Mouse (Mus musculus): ENCODE data around the gene Gas2l1. TPM values are rescaled to one million over a fixed set of nuclear protein-coding genes. Genes with fewer than 3 reads are reported as not detected.
"Not testable (repeated sequence)": the region's sequence is repeated elsewhere in the genome, so short reads cannot be mapped to it uniquely, and the experiment has no call there.

The Gas2l1 gene
- total and polyA plus RNA-seq, 2 experiments from 2014 or later, result 17.3 to 38.1 TPM

DNA sequence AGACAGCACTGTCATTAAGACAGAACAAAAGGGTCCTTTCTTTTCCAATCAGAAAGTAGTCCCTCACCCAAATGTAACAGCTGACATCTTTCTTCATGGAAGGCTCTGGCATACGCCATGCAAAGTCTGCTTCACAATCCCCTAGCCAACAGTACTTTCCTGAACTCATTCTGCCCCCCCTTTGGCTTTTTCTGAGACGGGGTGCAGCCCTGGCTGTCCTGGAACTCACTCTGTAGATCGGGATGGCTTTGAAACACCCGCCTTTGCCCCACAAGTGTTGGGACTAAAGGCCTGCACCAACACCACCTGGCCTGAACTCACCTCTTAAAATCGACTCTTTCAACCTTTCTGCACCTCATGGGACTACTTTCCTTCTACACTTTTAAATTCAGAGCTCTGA, 30.8 kb upstream of the Gas2l1 start:
- H3K9ac ChIP-seq (replicated peaks; ENCODE audit: low read length), result no peak overlapping the region
- peaks cover 16% of the 10 kb centered on the region for H3K4me1 ChIP-seq (ENCODE audit: insufficient read depth, low read length)
- no peak overlapping the region for H3K27ac ChIP-seq
- peaks cover 3% of the 10 kb centered on the region for H3K36me3 ChIP-seq (ENCODE audit: insufficient read depth, low read length)
- no peak for DNase-seq (ENCODE audit: low spot score)
- no peaks in the 10 kb centered on the region for H3K9me3 ChIP-seq (ENCODE audit: low read length)
- TF ChIP-seq CTCF (IDR thresholded peaks at IDR 0.05; ENCODE audit: low read depth), result no peak
- WGBS, result 64% methylated on average over 5 of the region's 5 CpGs
- no peak overlapping the region for H3K4me2 ChIP-seq (ENCODE audit: low read depth, low read length)
- ATAC-seq, result no peak
- H3K4me3 ChIP-seq (ENCODE audit: low read length), result no peak overlapping the region
- H3K27me3 ChIP-seq (ENCODE audit: insufficient read depth, low read length), result no peaks in the 10 kb centered on the region

DNA sequence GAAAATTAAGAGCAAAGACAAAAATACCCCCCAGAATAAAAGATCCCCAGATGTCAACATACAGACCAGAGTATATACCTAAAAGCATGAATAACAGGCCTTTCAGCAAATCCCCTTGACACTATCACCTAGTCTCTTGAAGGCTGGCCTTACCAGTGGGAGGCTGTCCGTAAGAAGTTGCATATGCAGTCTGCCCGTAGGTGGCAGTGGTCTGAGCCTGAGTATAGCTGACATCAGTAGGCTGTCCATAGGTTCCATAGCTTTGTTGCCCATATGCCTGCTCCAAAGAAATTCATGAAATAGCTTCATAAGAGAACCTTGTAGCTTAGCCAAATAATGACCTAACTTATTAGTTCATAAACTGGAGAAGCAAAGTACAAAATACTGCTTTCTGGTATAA, 26.6 kb upstream of the Gas2l1 start:
- Histone ChIP-seq H3K36me3 (ENCODE audit: insufficient read depth, low read length) (peaks cover 34% of the 10 kb centered on the region), H3K4me2 (ENCODE audit: low read depth, low read length) (no peak overlapping the region), H3K9ac (replicated peaks; ENCODE audit: low read length) (no peak overlapping the region), H3K4me3 (ENCODE audit: low read length) (no peak overlapping the region), H3K27ac (no peak overlapping the region), H3K4me1 (ENCODE audit: insufficient read depth, low read length) (peaks cover 5% of the 10 kb centered on the region; the same call in 1 of the 2 replicates), H3K27me3 (ENCODE audit: insufficient read depth, low read length) (no peaks in the 10 kb centered on the region), H3K9me3 (ENCODE audit: low read length) (no peaks in the 10 kb centered on the region)
- peak; percentile 62; the same call in 1 of the 2 replicates for ATAC-seq
- 35% methylated on average over 2 of the region's 2 CpGs for WGBS
- DNase-seq (ENCODE audit: low spot score), result peak; percentile 50
- peak; percentile 56 for TF ChIP-seq CTCF (IDR thresholded peaks at IDR 0.05; ENCODE audit: low read depth)

DNA sequence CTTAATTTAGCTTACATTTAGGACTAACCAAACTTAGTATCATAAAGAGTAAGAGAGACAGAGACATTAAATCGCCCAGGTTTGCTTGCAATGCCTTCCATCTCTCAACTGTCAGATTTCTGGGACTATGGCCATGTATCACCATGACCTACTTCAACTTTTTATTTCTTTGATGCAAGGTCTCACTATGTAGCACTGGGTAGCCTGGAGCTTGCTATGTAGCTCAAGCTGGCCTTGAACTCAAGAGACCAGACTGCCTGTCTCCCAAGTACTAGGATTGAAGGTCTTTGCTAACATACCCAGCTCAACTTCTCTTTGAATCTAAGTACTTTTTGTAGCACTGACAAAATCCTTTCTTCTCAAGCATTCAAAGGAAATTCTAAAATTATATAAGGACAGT, 24.0 kb upstream of the Gas2l1 start:
- DNase-seq (ENCODE audit: low spot score) (no peak), ATAC-seq (no peak)
- Histone ChIP-seq H3K36me3 (ENCODE audit: insufficient read depth, low read length) (peaks cover 57% of the 10 kb centered on the region), H3K27me3 (ENCODE audit: insufficient read depth, low read length) (no peaks in the 10 kb centered on the region), H3K4me3 (ENCODE audit: low read length) (no peak overlapping the region), H3K4me2 (ENCODE audit: low read depth, low read length) (no peak overlapping the region), H3K9ac (replicated peaks; ENCODE audit: low read length) (no peak overlapping the region), H3K9me3 (ENCODE audit: low read length) (no peaks in the 10 kb centered on the region), H3K27ac (no peak overlapping the region), H3K4me1 (ENCODE audit: insufficient read depth, low read length) (no peaks in the 10 kb centered on the region)
- WGBS, result 93% methylated on average over 1 of the region's 1 CpGs
- no peak for TF ChIP-seq CTCF (IDR thresholded peaks at IDR 0.05; ENCODE audit: low read depth)

DNA sequence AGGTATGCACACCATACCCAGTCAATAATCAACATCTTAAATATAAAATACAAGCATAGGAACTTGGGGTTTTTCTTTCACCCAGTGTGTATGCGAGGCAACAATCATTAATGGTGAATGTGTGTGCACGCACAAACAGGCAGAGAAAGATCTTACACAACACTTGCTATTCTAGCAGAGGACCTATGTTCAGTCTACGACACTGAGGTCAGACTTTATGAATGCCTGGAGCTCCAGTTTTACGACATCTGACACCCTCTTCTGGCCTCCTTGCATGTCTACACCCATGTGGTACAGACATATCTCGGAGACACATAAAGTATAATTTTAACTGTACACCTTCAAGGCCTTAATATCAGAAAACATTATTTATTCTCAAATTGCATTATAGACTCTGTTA, 11.7 kb upstream of the Gas2l1 start:
- DNase-seq (ENCODE audit: low spot score); H3K4me1 ChIP-seq (ENCODE audit: insufficient read depth, low read length); H3K9ac ChIP-seq (replicated peaks; ENCODE audit: low read length); ATAC-seq; H3K27me3 ChIP-seq (ENCODE audit: insufficient read depth, low read length); H3K4me2 ChIP-seq (ENCODE audit: low read depth, low read length); H3K27ac ChIP-seq; H3K4me3 ChIP-seq (ENCODE audit: low read length); H3K9me3 ChIP-seq (ENCODE audit: low read length): not testable (repeated sequence)
- H3K36me3 ChIP-seq (ENCODE audit: insufficient read depth, low read length), result peaks cover 47% of the 10 kb centered on the region
- 89% methylated on average over 4 of the region's 5 CpGs for WGBS

DNA sequence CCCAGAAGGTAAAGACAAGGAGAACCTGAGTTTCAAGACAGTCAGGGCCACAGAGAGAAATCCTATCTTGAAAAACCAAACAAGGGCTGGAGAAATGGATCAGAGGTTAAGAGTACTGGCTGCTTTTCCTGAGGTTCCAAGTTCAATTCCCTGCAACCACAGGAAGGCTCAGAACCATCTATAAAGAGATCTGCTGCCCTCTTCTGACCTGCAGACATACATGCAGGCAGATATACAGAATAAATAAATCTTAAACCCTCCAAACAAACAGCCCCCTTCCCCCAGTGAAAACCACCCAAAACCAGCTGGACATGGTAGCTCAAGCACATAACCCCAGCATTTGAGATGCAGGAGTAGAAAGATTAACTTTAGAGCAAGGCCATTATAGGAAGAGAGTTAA, 10.6 kb upstream of the Gas2l1 start:
- ATAC-seq (no peak), DNase-seq (ENCODE audit: low spot score) (no peak)
- Histone ChIP-seq H3K4me1 (ENCODE audit: insufficient read depth, low read length) (no peaks in the 10 kb centered on the region), H3K36me3 (ENCODE audit: insufficient read depth, low read length) (peaks cover 52% of the 10 kb centered on the region), H3K9me3 (ENCODE audit: low read length) (no peaks in the 10 kb centered on the region), H3K4me2 (ENCODE audit: low read depth, low read length) (no peak overlapping the region), H3K9ac (replicated peaks; ENCODE audit: low read length) (no peak overlapping the region), H3K4me3 (ENCODE audit: low read length) (no peak overlapping the region), H3K27me3 (ENCODE audit: insufficient read depth, low read length) (no peaks in the 10 kb centered on the region), H3K27ac (no peak overlapping the region)
- TF ChIP-seq CTCF (IDR thresholded peaks at IDR 0.05; ENCODE audit: low read depth), result peak; percentile 18; the same call in 1 of the 2 replicates

DNA sequence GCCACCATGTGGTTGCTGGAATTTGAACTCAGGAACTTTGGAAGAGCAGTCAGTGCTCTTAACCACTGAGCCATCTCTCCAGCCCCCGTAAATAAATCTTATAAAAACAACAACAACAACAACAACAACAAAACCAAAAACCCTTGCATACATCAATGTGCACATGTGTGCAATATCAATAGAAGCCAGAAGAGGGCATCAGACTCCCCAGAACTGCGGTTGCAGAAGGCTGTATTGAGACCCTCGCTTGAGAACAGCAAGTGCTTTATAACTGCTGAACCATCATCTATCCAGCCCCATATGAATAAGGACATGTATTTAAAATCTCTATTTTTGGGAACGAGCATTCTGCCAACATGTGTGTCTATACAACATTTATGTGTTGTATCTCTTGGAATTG, 9.8 kb upstream of the Gas2l1 start:
- 66% methylated on average over 4 of the region's 4 CpGs for WGBS
- ATAC-seq (peak; percentile 46; the same call in 1 of the 2 replicates), DNase-seq (ENCODE audit: low spot score) (peak; percentile 68)
- Histone ChIP-seq H3K27ac (no peak overlapping the region), H3K27me3 (ENCODE audit: insufficient read depth, low read length) (no peaks in the 10 kb centered on the region), H3K36me3 (ENCODE audit: insufficient read depth, low read length) (peaks cover 54% of the 10 kb centered on the region), H3K4me2 (ENCODE audit: low read depth, low read length) (no peak overlapping the region), H3K4me3 (ENCODE audit: low read length) (no peak overlapping the region), H3K4me1 (ENCODE audit: insufficient read depth, low read length) (no peaks in the 10 kb centered on the region), H3K9me3 (ENCODE audit: low read length) (no peaks in the 10 kb centered on the region), H3K9ac (replicated peaks; ENCODE audit: low read length) (no peak overlapping the region)
- TF ChIP-seq CTCF (IDR thresholded peaks at IDR 0.05; ENCODE audit: low read depth), result peak; percentile 69

DNA sequence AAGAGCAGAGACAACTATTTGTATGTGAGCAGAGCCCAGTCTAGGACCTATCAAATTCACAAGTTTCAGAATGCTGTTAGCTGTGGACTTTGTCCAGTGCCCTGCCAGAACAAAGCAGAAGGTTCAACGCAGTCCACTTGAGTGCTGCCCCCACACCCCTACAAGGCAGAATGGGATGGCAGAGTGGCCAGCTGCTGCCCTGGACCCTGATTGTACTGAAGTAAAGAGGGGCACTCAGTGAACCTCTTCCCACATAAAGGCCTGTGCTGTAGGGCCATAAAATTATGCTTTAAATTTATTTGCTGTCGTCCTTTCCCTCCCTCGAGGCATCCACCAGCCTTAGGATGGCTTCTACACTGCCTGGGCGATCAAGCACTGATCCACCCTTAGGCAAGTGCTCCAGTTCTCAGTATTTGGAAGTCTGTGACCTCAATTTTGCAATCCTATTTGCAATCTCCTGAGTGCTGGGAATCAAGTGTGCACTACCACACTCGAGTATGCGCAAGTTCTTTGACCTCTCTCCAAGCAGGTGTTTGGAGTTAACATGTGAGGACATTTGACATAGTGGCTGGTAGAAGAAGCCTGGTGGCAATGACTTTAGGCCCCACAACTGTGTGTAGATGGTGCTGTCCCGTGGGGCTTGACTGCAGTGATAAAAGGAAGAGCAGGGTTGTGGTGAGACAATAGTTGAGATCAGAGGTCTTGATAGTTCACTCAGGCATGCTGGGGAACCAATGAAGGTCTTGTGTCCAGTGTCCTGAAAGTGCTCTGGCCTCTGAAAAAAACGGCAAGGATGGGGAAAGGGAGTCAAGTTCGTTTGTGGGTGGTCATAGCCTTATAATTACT, 3.2 kb upstream of the Gas2l1 start:
- Histone ChIP-seq H3K9ac (replicated peaks; ENCODE audit: low read length) (no peak overlapping the region), H3K9me3 (ENCODE audit: low read length) (no peaks in the 10 kb centered on the region), H3K36me3 (ENCODE audit: insufficient read depth, low read length) (peaks cover 54% of the 10 kb centered on the region), H3K4me2 (ENCODE audit: low read depth, low read length) (no peak overlapping the region), H3K4me1 (ENCODE audit: insufficient read depth, low read length) (peaks cover 15% of the 10 kb centered on the region; the same call in 1 of the 2 replicates), H3K4me3 (ENCODE audit: low read length) (no peak overlapping the region), H3K27me3 (ENCODE audit: insufficient read depth, low read length) (peaks cover 3% of the 10 kb centered on the region; the same call in 1 of the 2 replicates), H3K27ac (no peak overlapping the region)
- TF ChIP-seq CTCF (IDR thresholded peaks at IDR 0.05; ENCODE audit: low read depth), result no peak
- WGBS, result 75% methylated on average over 9 of the region's 9 CpGs
- DNase-seq (ENCODE audit: low spot score) (no peak), ATAC-seq (no peak)

Measured in hindbrain, postnatal 0 days (tissue).